Mouse (Mus musculus): ENCODE measurements around the gene Pdzd2.

DNA sequence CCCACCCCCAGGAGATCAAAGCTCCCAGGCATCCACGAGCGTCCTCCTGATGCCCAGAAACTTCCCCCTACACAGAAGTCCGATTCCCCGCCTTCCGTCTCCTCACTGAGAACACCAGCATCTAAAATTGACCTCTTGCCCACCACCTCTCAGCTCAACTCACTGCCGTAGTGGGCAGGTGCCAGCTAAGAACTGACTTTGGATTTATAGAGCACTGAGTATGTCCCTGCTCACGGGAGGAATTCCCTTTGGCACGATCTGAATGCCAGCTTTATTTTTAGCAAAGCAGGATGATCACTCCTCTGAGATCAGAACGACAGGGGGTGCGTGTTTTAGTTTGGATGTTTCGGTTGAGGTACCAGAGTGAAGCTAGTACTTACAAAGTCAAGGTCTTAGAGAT is 7.1 kb downstream of the Pdzd2 start:
- TF ChIP-seq CTCF (IDR thresholded peaks at IDR 0.05; ENCODE audit: control insufficient read depth, insufficient read depth, low read length) (no peak), POLR2A (IDR thresholded peaks at IDR 0.05; ENCODE audit: borderline replicate concordance, control insufficient read depth, low read depth, low read length) (no peak)

Data from bone marrow, adult 2 months (tissue).